ENCODE assay signal across 8 mouse cellular contexts in the genomic region with DNA sequence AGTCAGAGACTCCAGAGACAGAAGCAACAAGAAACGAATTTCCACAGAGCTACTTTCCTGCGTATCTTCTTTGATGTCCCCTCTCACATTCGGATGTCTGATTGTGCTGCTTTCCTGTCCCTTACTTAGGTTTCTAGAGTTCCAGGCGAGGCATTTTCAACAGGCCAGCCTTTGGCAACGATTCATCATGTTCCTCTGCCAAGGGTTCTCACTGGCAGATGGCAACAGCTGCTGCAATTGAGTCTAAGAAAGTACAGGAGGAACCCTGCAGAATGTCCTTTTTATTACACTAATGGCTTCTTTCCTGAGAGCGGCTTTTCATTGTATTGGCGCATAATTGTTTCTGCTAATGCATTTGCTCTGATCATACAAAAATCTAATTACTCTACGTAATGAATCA.
DNase-seq lines count a peak whose midpoint lies in the region; ATAC-seq and TF ChIP-seq lines count a peak whose summit lies in the region.

No protein-coding gene starts in this region.

- H3K36me3 ChIP-seq in hindbrain, embryonic 11.5 days (ENCODE audit: control insufficient read depth, insufficient read depth, low read length): no peaks in the 10 kb centered on the region
- no peaks in the 10 kb centered on the region for H3K36me3 ChIP-seq in hindbrain, embryonic 10.5 days
- H3K36me3 ChIP-seq in heart, postnatal 0 days (replicated peaks; ENCODE audit: control insufficient read depth, insufficient read depth, low read length): no peaks in the 10 kb centered on the region

- peak; percentile 43; the same call in 1 of the 2 replicates for ATAC-seq in hindbrain, embryonic 11.5 days (ENCODE audit: low FRiP score)
- ATAC-seq in heart, postnatal 0 days (ENCODE audit: insufficient read depth, low read depth): no peak

- H3K4me1 ChIP-seq in hindbrain, embryonic 11.5 days (replicated peaks; ENCODE audit: control insufficient read depth, insufficient read depth, low read length): no peaks in the 10 kb centered on the region
- H3K4me1 ChIP-seq in hindbrain, embryonic 10.5 days (replicated peaks): 0 out of 2 replicates have a peak, but pooled peaks cover 3% of the 10 kb centered on the region
- 0 out of 2 replicates have a peak, but pooled peaks cover 6% of the 10 kb centered on the region for H3K4me1 ChIP-seq in heart, postnatal 0 days (ENCODE audit: control insufficient read depth, insufficient read depth)

- no peak for TF ChIP-seq CTCF in heart, postnatal 0 days (IDR thresholded peaks at IDR 0.05; ENCODE audit: low read depth)

- no peak overlapping the region for H3K27ac ChIP-seq in hindbrain, embryonic 11.5 days (ENCODE audit: low read depth, low read length)
- no peak overlapping the region for H3K27ac ChIP-seq in hindbrain, embryonic 10.5 days
- H3K27ac ChIP-seq in heart, postnatal 0 days (ENCODE audit: low read depth): no peak overlapping the region

- no peaks in the 10 kb centered on the region for H3K9me3 ChIP-seq in hindbrain, embryonic 11.5 days (ENCODE audit: control insufficient read depth, low read length)
- no peaks in the 10 kb centered on the region for H3K9me3 ChIP-seq in hindbrain, embryonic 10.5 days
- H3K9me3 ChIP-seq in heart, postnatal 0 days (replicated peaks; ENCODE audit: control insufficient read depth, low read length): no peaks in the 10 kb centered on the region

- no peak overlapping the region for H3K4me3 ChIP-seq in hindbrain, embryonic 11.5 days (ENCODE audit: low read depth, low read length)
- H3K4me3 ChIP-seq in hindbrain, embryonic 10.5 days: no peak overlapping the region
- no peak overlapping the region for H3K4me3 ChIP-seq in heart, postnatal 0 days (ENCODE audit: low read depth, low read length)

- TF ChIP-seq EP300 in heart, postnatal 0 days (IDR thresholded peaks at IDR 0.05; ENCODE audit: low read depth): no peak

- no peak overlapping the region for H3K9ac ChIP-seq in hindbrain, embryonic 11.5 days (ENCODE audit: low read depth, low read length)
- no peak overlapping the region for H3K9ac ChIP-seq in heart, postnatal 0 days (replicated peaks; ENCODE audit: low read depth, low read length)

- peak; percentile 41 for DNase-seq in hindbrain, embryonic 11.5 days (ENCODE audit: low spot score)
- no peak for DNase-seq in hindbrain, embryonic 10.5 days (ENCODE audit: low spot score)
- DNase-seq in CD4-positive helper T cell, adult 2 months (ENCODE audit: low read depth, low spot score): peak; percentile 23
- peak; percentile 70 to 79 for DNase-seq in cerebellum, postnatal 14 days
- peak; percentile 9 for DNase-seq in heart, postnatal 0 days (ENCODE audit: low spot score)
- peak; percentile 29 to 43 for DNase-seq in layer of hippocampus, postnatal 36 days
- DNase-seq in retina, postnatal 7 days (ENCODE audit: low read depth, low spot score): peak; percentile 9
- no peak for DNase-seq in spleen, postnatal 4 days (ENCODE audit: low spot score in 2 of 2)

- no peak overlapping the region for H3K4me2 ChIP-seq in hindbrain, embryonic 11.5 days (replicated peaks; ENCODE audit: low read depth, low read length)
- H3K4me2 ChIP-seq in heart, postnatal 0 days (ENCODE audit: low read depth, low read length): no peak overlapping the region

- WGBS in hindbrain, embryonic 11.5 days: 61% methylated on average over 8 of the region's 8 CpGs
- WGBS in hindbrain, embryonic 10.5 days: 73% methylated on average over 8 of the region's 8 CpGs
- WGBS in heart, postnatal 0 days: 54% methylated on average over 8 of the region's 8 CpGs

- no peaks in the 10 kb centered on the region for H3K27me3 ChIP-seq in hindbrain, embryonic 11.5 days (ENCODE audit: control insufficient read depth, insufficient read depth, low read length)
- no peaks in the 10 kb centered on the region for H3K27me3 ChIP-seq in hindbrain, embryonic 10.5 days (ENCODE audit: insufficient read depth, poor library complexity, severe bottlenecking)
- no peaks in the 10 kb centered on the region for H3K27me3 ChIP-seq in heart, postnatal 0 days (ENCODE audit: control insufficient read depth, insufficient read depth, low read length)

Comparison
In these comparisons a context has a peak if more than half of its experiments do, and no peak if none do; other contexts are left out.
1. DNase-seq: peak in hindbrain, embryonic 11.5 days (single experiment), CD4-positive helper T cell, adult 2 months (single experiment), cerebellum, postnatal 14 days (2 of 2), heart, postnatal 0 days (single experiment), layer of hippocampus, postnatal 36 days (2 of 2) and retina, postnatal 7 days (single experiment); none in hindbrain, embryonic 10.5 days (single experiment) and spleen, postnatal 4 days (0 of 2).